Mouse (Mus musculus): ENCODE results near the gene Crybg1. TPM values are rescaled to one million over a fixed set of nuclear protein-coding genes. Genes with fewer than 3 reads are reported as not detected.

The Crybg1 gene
- polyA plus RNA-seq, 1 experiment from 2014 or later, result 0.16 TPM

DNA sequence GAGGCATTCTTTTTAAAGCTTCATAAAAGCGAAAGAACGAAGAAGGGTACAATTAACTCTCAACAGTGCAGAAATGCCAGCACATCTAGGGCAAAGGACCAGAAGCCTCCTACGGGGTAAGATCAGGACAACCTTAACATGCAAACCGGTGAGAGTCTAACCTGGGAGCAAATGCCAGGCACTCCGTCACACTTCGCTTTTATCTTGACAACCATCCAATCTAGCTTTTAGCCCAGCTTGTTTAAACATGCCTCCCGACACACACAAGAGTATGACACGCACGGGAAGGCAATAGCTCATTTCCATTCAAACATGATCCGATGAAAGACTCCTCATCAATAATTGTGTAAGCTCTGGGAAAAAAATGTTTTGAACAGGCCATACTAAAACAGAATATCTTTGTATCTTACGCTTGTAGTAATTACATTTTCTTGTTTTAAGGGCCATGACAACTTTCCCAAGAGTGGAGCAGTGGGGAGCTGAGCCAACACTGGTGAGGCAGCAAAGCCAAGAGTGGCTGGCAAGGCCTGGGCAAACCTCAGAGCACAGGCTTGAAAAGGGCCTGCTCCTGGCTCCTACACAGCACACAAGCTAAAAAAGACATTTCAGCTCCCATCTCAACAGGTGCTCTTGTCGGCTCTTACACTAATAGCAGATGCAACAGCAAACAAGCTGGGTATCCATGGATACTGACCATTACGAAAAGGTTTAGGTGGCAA lies 10.4 kb downstream of the Crybg1 start:
- WGBS, result 90% methylated on average over 13 of the region's 13 CpGs

GRCm38 (mm10) chr10:44126047-44126446 lies 22.6 kb downstream of the Crybg1 start:
- Histone ChIP-seq H3K9me3 (no peaks in the 10 kb centered on the region), H3K27ac (no peak overlapping the region), H3K4me1 (no peaks in the 10 kb centered on the region), H3K4me3 (no peak overlapping the region), H3K36me3 (replicated peaks) (no peaks in the 10 kb centered on the region), H3K27me3 (ENCODE audit: poor library complexity, severe bottlenecking) (no peaks in the 10 kb centered on the region)
- WGBS, result 90% methylated on average over 5 of the region's 5 CpGs
- DNase-seq (ENCODE audit: extremely low spot score, low spot score), result no peak

More for the DNA sequence above, 10.4 kb downstream of the Crybg1 start:
- Histone ChIP-seq H3K4me3 (no peak overlapping the region), H3K36me3 (replicated peaks) (no peaks in the 10 kb centered on the region), H3K9me3 (no peaks in the 10 kb centered on the region), H3K27me3 (ENCODE audit: poor library complexity, severe bottlenecking) (no peaks in the 10 kb centered on the region), H3K4me1 (peaks cover 9% of the 10 kb centered on the region), H3K27ac (no peak overlapping the region)
- DNase-seq (ENCODE audit: extremely low spot score, low spot score), result no peak

DNA sequence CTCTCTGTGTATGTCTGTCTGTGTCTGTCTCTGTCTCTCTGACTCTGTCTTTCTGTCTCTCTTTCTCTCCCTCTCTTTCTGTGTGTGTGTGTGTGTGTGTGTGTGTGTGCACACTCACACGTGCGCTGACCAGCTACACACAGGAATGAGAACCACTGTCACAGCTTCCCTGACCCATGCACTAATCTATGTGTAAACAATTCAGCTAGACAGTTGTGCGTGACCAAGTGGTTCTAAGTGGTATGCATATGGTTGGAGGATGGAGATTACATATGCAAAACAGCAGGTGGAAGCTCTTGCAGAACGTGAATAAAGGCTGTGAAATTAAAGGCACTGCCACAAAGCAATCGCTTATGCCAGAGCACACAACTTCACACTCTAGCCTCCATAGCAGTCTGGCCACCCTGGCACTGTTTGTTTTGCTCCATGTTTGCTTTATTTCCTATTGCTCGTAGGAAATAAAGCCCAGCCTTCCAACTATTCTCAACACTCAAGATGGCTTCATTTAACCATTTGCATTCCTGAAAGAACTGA lies 24.2 kb downstream of the Crybg1 start:
- Histone ChIP-seq H3K4me3 (no peak overlapping the region), H3K27me3 (ENCODE audit: poor library complexity, severe bottlenecking) (no peaks in the 10 kb centered on the region), H3K36me3 (replicated peaks) (no peaks in the 10 kb centered on the region), H3K27ac (no peak overlapping the region), H3K9me3 (no peaks in the 10 kb centered on the region), H3K4me1 (no peaks in the 10 kb centered on the region)
- 83% methylated on average over 6 of the region's 6 CpGs for WGBS
- DNase-seq (ENCODE audit: extremely low spot score, low spot score), result no peak

GRCm38 (mm10) chr10:44118616-44119015 lies 30.0 kb downstream of the Crybg1 start:
- no peak overlapping the region for H3K27ac ChIP-seq
- H3K9me3 ChIP-seq, result no peaks in the 10 kb centered on the region
- no peak for DNase-seq (ENCODE audit: extremely low spot score, low spot score)
- H3K4me3 ChIP-seq, result no peak overlapping the region
- no peaks in the 10 kb centered on the region for H3K36me3 ChIP-seq (replicated peaks)
- WGBS, result 50% methylated on average over 4 of the region's 4 CpGs
- no peaks in the 10 kb centered on the region for H3K27me3 ChIP-seq (ENCODE audit: poor library complexity, severe bottlenecking)
- H3K4me1 ChIP-seq, result peaks cover 3% of the 10 kb centered on the region; the same call in 1 of the 2 replicates

DNA sequence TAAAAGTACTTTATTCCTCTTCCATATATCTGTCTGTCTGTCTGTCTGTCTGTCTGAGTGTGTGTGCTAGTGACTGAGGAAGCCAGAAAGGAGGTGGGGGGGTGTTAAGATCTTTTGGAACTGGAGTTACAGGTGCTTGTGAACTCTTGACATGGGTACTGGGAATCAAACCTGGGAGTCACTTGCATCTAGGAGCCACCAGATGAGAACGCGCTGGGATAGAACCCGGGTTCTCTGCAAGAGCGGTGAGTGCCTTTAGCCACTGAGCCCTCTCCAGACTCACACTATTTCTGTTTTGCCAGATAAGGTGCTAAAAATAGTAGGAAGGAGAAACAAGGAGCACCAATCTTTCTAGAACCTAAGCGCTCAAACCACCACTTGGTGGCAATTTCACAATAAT lies 31.9 kb downstream of the Crybg1 start:
- Histone ChIP-seq H3K36me3 (replicated peaks) (no peaks in the 10 kb centered on the region), H3K27ac (no peak overlapping the region), H3K4me1 (peaks cover 3% of the 10 kb centered on the region; the same call in 1 of the 2 replicates), H3K27me3 (ENCODE audit: poor library complexity, severe bottlenecking) (no peaks in the 10 kb centered on the region), H3K4me3 (no peak overlapping the region), H3K9me3 (no peaks in the 10 kb centered on the region)
- no peak for DNase-seq (ENCODE audit: extremely low spot score, low spot score)
- 96% methylated on average over 5 of the region's 5 CpGs for WGBS

DNA sequence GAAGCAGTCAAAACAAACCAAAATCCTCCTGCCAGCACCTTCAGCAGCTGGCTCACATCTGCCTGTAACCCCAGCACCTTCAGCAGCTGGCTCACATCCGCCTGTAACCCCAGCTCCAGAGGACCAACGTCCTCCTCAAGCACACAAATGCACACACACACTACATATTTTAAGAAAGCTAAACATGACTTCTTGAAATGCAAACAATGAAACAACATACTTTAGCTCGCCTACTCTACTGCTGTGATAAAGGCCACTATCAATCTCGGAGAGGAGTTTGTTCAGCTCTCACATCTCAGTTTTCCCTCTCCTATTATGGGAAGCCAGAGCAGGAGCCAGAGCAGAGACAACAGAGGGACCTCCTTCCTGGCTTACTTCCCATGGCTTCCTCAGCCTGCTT lies 34.0 kb downstream of the Crybg1 start:
- DNase-seq (ENCODE audit: extremely low spot score, low spot score), result no peak
- H3K4me1 ChIP-seq, result peaks cover 3% of the 10 kb centered on the region; the same call in 1 of the 2 replicates
- WGBS, result 80% methylated on average over 4 of the region's 4 CpGs

GRCm38 (mm10) chr10:44112005-44112675 lies 36.5 kb downstream of the Crybg1 start:
- DNase-seq (ENCODE audit: extremely low spot score, low spot score), result no peak
- Histone ChIP-seq H3K4me1 (no peaks in the 10 kb centered on the region), H3K27me3 (ENCODE audit: poor library complexity, severe bottlenecking) (no peaks in the 10 kb centered on the region), H3K4me3 (no peak overlapping the region), H3K36me3 (replicated peaks) (no peaks in the 10 kb centered on the region), H3K27ac (no peak overlapping the region), H3K9me3 (0 out of 2 replicates have a peak, but pooled peaks cover 4% of the 10 kb centered on the region)
- 84% methylated on average over 12 of the region's 12 CpGs for WGBS

More for the DNA sequence above, 34.0 kb downstream of the Crybg1 start:
- H3K9me3 ChIP-seq, result no peaks in the 10 kb centered on the region
- no peaks in the 10 kb centered on the region for H3K27me3 ChIP-seq (ENCODE audit: poor library complexity, severe bottlenecking)
- H3K27ac ChIP-seq, result no peak overlapping the region
- H3K4me3 ChIP-seq, result no peak overlapping the region
- H3K36me3 ChIP-seq (replicated peaks), result no peaks in the 10 kb centered on the region

DNA sequence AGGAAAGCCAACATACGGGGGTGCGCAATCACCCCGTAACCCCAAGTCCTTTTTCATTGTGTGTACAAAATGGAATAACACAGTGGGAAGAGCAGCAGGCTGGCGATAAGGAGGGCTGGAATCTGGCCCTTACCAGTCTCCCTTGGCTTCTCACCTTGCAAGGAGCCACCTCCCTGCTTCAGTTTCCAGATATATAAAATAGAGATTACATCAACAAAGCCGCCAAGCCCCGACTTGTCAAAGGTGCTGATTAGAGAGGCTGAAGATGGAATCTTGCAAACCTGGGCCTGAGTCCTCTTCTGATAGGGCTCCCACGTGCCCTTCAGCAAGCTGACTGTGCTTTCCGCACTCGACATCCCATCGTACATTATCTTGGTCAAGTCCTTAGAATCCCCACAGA lies 37.5 kb downstream of the Crybg1 start:
- WGBS, result 89% methylated on average over 10 of the region's 10 CpGs

DNA sequence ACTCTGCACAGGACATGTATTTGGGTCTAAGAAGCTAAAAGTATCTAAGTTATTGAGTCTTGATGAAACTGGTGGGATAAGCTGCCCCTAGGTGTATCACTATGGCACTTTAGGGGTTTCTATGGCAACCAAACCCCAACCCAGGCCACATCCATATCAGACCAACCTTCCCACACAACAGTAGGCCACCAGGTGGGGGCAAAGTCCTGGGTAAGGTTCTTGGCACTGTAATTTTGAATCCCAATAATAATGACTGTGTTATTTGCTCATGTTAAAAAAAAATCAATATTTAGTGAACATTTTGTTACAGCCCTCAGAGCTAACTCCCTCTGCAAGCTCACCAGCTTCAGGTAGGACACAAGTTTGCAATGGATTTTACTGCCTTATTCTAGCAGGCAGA lies 38.2 kb downstream of the Crybg1 start:
- no peaks in the 10 kb centered on the region for H3K27me3 ChIP-seq (ENCODE audit: poor library complexity, severe bottlenecking)
- H3K4me1 ChIP-seq, result no peaks in the 10 kb centered on the region
- no peak overlapping the region for H3K27ac ChIP-seq
- no peak overlapping the region for H3K4me3 ChIP-seq
- no peaks in the 10 kb centered on the region for H3K36me3 ChIP-seq (replicated peaks)
- H3K9me3 ChIP-seq, result 0 out of 2 replicates have a peak, but pooled peaks cover 4% of the 10 kb centered on the region
- DNase-seq (ENCODE audit: extremely low spot score, low spot score), result no peak

More for the DNA sequence above, 37.5 kb downstream of the Crybg1 start:
- no peaks in the 10 kb centered on the region for H3K36me3 ChIP-seq (replicated peaks)
- no peaks in the 10 kb centered on the region for H3K27me3 ChIP-seq (ENCODE audit: poor library complexity, severe bottlenecking)
- H3K4me1 ChIP-seq, result no peaks in the 10 kb centered on the region
- 0 out of 2 replicates have a peak, but pooled peaks cover 4% of the 10 kb centered on the region for H3K9me3 ChIP-seq
- H3K27ac ChIP-seq, result no peak overlapping the region
- H3K4me3 ChIP-seq, result no peak overlapping the region
- no peak for DNase-seq (ENCODE audit: extremely low spot score, low spot score)

GRCm38 (mm10) chr10:44094794-44095193 lies 53.9 kb downstream of the Crybg1 start:
- Histone ChIP-seq H3K27ac (no peak overlapping the region), H3K4me1 (no peaks in the 10 kb centered on the region), H3K4me3 (no peak overlapping the region), H3K27me3 (ENCODE audit: poor library complexity, severe bottlenecking) (no peaks in the 10 kb centered on the region), H3K36me3 (replicated peaks) (no peaks in the 10 kb centered on the region), H3K9me3 (peaks cover 16% of the 10 kb centered on the region)
- WGBS, result 85% methylated on average over 2 of the region's 2 CpGs
- no peak for DNase-seq (ENCODE audit: extremely low spot score, low spot score)

DNA sequence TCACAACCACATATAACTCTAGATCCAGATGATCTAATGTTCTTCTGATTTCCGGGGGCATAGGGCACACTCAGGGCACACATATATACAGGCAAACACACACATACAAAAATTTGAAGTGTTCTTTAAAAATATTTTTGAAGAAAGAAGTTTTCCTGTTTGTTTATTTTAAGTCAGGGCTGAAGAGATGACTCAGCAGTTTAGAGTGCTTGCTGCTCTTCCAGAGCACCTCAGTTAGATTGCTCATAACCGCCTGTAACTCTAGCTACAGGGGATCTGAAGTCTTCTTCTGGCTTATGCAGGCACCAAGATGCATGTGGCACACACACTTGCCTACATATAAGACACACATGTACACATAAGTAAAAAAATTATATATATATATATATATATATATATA lies 56.9 kb downstream of the Crybg1 start:
- no peaks in the 10 kb centered on the region for H3K36me3 ChIP-seq (replicated peaks)
- no peaks in the 10 kb centered on the region for H3K27me3 ChIP-seq (ENCODE audit: poor library complexity, severe bottlenecking)
- no peak overlapping the region for H3K4me3 ChIP-seq
- no peaks in the 10 kb centered on the region for H3K4me1 ChIP-seq
- no peak overlapping the region for H3K27ac ChIP-seq
- no peak for DNase-seq (ENCODE audit: extremely low spot score, low spot score)
- WGBS, result 90% methylated on average over 2 of the region's 2 CpGs
- H3K9me3 ChIP-seq, result peaks cover 23% of the 10 kb centered on the region

DNA sequence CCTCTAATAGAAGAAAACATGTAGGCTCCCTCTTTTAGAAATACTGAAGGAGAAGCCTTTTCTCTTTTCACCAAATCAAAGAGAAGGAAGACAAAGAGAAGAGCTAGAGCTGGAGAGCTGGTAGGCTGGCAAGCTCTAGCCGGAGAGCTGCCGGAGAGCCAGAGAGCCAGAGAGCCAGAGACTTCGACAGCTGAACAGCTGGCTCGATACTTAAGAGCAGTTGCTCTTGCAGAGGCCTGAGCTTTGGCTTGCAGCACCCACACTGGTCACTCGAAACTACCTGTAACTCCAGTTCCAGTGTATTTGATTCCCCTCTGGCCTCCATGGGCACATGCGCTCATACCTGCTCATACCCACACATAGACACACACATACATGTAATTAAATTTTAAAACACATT lies 68.3 kb downstream of the Crybg1 start:
- H3K9me3 ChIP-seq, result no peaks in the 10 kb centered on the region
- no peaks in the 10 kb centered on the region for H3K36me3 ChIP-seq (replicated peaks)
- WGBS, result 83% methylated on average over 6 of the region's 6 CpGs
- no peaks in the 10 kb centered on the region for H3K27me3 ChIP-seq (ENCODE audit: poor library complexity, severe bottlenecking)
- DNase-seq (ENCODE audit: extremely low spot score, low spot score), result no peak
- H3K4me3 ChIP-seq, result no peak overlapping the region
- H3K4me1 ChIP-seq, result no peaks in the 10 kb centered on the region
- H3K27ac ChIP-seq, result no peak overlapping the region

All from forebrain, embryonic 10.5 days (tissue).